Mouse (Mus musculus) limb, embryonic 14.5 days (tissue): ENCODE data around the gene Ifnar1. TPM values are rescaled to one million over a fixed set of nuclear protein-coding genes. Genes with fewer than 3 reads are reported as not detected.

Source experiments
- ATAC-seq: fragments of 200-750 bp; cut with Nextera tagmentation; 2 replicates; pipeline ENCODE4 v1.8.0; 2017; ENCODE audit warnings: low read depth, moderate number of reproducible peaks, moderate TSS enrichment; ENCODE audit not compliant: low FRiP score
- DNase-seq: peaks from one replicate; pipeline ENCODE4 v3.0.0-alpha.2; 2015; ENCODE audit warnings: low spot score
- H3K27ac ChIP-seq: fragments of 300-500 bp; sonication (generic); replicated peaks from 2 replicates; pipeline ENCODE4 v1.5.1; 2014; ENCODE audit warnings: low read depth, mild to moderate bottlenecking, low read length, moderate library complexity, mixed read lengths
- H3K27me3 ChIP-seq: fragments of 300-500 bp; sonication (generic); 2 replicates; pipeline ENCODE4 v1.6.1; 2014; ENCODE audit warnings: low read length, mixed read lengths; ENCODE audit not compliant: control insufficient read depth, insufficient read depth
- H3K36me3 ChIP-seq: fragments of 300-500 bp; sonication (generic); 2 replicates; pipeline ENCODE4 v1.6.1; 2014; ENCODE audit warnings: mild to moderate bottlenecking, low read length, moderate library complexity, mixed read lengths; ENCODE audit not compliant: control insufficient read depth, insufficient read depth
- H3K4me1 ChIP-seq: fragments of 300-500 bp; sonication (generic); 2 replicates; pipeline ENCODE4 v1.6.1; 2014; ENCODE audit warnings: antibody characterized with exemption, low read length, mixed read lengths; ENCODE audit not compliant: control insufficient read depth, insufficient read depth
- H3K4me2 ChIP-seq: fragments of 300-500 bp; sonication (generic); replicated peaks from 2 replicates; pipeline ENCODE4 v1.6.1; 2014; ENCODE audit warnings: low read depth, mild to moderate bottlenecking, low read length, moderate library complexity; ENCODE audit not compliant: severe bottlenecking
- H3K4me3 ChIP-seq: fragments of 300-500 bp; sonication (generic); replicated peaks from 2 replicates; pipeline ENCODE4 v1.5.1; 2014; ENCODE audit warnings: low read length
- H3K9ac ChIP-seq: fragments of 300-500 bp; sonication (generic); 2 replicates; pipeline ENCODE4 v1.6.1; 2014; ENCODE audit warnings: mild to moderate bottlenecking, low read depth, low read length, moderate library complexity; ENCODE audit not compliant: severe bottlenecking
- H3K9me3 ChIP-seq: fragments of 300-500 bp; sonication (generic); 2 replicates; pipeline ENCODE4 v1.6.1; 2016; ENCODE audit warnings: low read length; ENCODE audit not compliant: control insufficient read depth
- POLR2A ChIP-seq: fragments of 200-500 bp; IDR thresholded peaks from 2 replicates; pipeline ENCODE4 v1.8.0; 2012; ENCODE audit warnings: inconsistent platforms, mild to moderate bottlenecking, moderate library complexity, borderline replicate concordance; ENCODE audit not compliant: insufficient read depth, insufficient read length; ENCODE audit errors: extremely low read depth
- WGBS: fragments of 180-500 bp; shearing (Covaris S2); extraction: QIAGEN DNeasy Blood & Tissue Kit; methylation state at CpG from one replicate; pipeline ENCODE4 v1.1.7; 2014; 5-methylcytosine and 5-hydroxymethylcytosine counted together
- polyA plus RNA-seq, 2 experiments: library from polyadenylated mRNA; depleted of rRNA in 1 of 2; stranded (reverse) in 1 of 2; unstranded in 1 of 2; fragments of >200 nt; fragmentation: Nextera tagmentation in 1 of 2; extraction: Ambion mirVana in 1 of 2; gene quantifications; 2 replicates each; pipeline versions ENCODE4 v1.2.1 to v1.2.3; 2012 to 2014

Gene Ifnar1
- polyA plus RNA-seq, 2 experiments, result 45.3 to 53.7 TPM

- WGBS, result 40% methylated on average over 13 of the region's 13 CpGs
- no peaks in the 10 kb centered on the region for H3K27me3 ChIP-seq
- no peak overlapping the region for H3K27ac ChIP-seq
- H3K9ac ChIP-seq, result peak overlapping the region; percentile 55
- TF ChIP-seq POLR2A, result no peak
- H3K4me3 ChIP-seq, result peak overlapping the region; percentile 49
- no peak for ATAC-seq
- no peaks in the 10 kb centered on the region for H3K9me3 ChIP-seq
- DNase-seq, result no peak
- H3K4me1 ChIP-seq, result peaks cover 12% of the 10 kb centered on the region
- no peaks in the 10 kb centered on the region for H3K36me3 ChIP-seq
- peak overlapping the region; percentile 72 for H3K4me2 ChIP-seq
Measured at GRCm38 (mm10) chr16:91465505-91466240, 19.4 kb upstream of the Ifnar1 start.

DNA sequence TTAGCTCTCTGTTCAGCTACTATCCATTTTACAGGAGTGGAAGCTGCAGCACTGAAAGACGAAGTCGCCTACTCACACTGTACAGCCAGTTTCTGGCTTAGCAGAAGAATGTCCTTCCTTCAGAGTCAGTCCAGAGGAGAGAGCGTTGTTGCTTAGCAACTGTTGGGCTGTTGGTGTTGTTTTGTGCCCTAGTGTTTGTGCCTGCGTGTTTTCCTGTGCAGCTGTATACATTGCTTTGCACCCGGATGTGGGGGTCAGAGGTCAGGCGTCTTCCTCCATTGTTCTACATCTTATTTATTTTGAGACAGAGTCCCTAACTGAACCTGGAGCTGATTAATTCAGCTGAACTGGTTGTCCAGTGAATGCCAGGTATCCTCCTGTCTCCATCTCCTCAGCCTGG lies 18.5 kb upstream of the Ifnar1 start:
- WGBS, result 52% methylated on average over 6 of the region's 6 CpGs
- Histone ChIP-seq H3K27ac (no peak overlapping the region), H3K9me3 (no peaks in the 10 kb centered on the region), H3K36me3 (no peaks in the 10 kb centered on the region), H3K9ac (no peak overlapping the region), H3K4me3 (no peak overlapping the region), H3K4me2 (no peak overlapping the region), H3K4me1 (peaks cover 12% of the 10 kb centered on the region), H3K27me3 (no peaks in the 10 kb centered on the region)
- TF ChIP-seq POLR2A, result no peak
- no peak for ATAC-seq
- peak; percentile 33 for DNase-seq

GRCm38 (mm10) chr16:91470470-91470869 lies 14.6 kb upstream of the Ifnar1 start:
- DNase-seq, result no peak
- no peaks in the 10 kb centered on the region for H3K36me3 ChIP-seq

DNA sequence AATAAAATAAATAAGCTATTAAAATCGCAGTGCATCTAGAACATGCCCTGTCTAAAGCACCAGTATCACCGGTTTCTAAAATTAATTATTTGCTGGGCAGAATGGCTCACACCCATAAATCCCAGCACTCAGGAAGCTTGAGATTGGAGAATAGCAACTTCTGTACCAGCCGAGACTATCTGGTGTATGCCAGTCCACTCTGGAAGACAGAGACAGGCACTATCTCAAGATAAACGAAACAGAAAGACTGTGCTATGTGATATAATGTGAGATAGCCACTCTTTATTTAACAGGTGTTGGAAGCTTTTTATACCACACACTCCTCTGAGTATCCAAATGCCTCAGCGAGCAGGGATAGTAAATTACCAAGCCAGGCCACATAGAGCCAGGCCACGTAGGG lies 13.6 kb upstream of the Ifnar1 start:
- Histone ChIP-seq H3K4me3 (no peak overlapping the region), H3K4me2 (no peak overlapping the region), H3K27me3 (no peaks in the 10 kb centered on the region), H3K27ac (no peak overlapping the region), H3K4me1 (no peaks in the 10 kb centered on the region), H3K9me3 (no peaks in the 10 kb centered on the region), H3K9ac (no peak overlapping the region), H3K36me3 (no peaks in the 10 kb centered on the region)
- DNase-seq, result no peak
- ATAC-seq, result no peak
- no peak for TF ChIP-seq POLR2A
- 77% methylated on average over 6 of the region's 6 CpGs for WGBS

More at GRCm38 (mm10) chr16:91470470-91470869, 14.6 kb upstream of the Ifnar1 start:
- Histone ChIP-seq H3K4me2 (no peak overlapping the region), H3K9ac (no peak overlapping the region), H3K4me1 (0 out of 2 replicates have a peak, but pooled peaks cover 1% of the 10 kb centered on the region), H3K27me3 (no peaks in the 10 kb centered on the region), H3K27ac (no peak overlapping the region), H3K4me3 (no peak overlapping the region), H3K9me3 (no peaks in the 10 kb centered on the region)
- TF ChIP-seq POLR2A, result no peak
- ATAC-seq, result no peak
- 76% methylated on average over 3 of the region's 3 CpGs for WGBS

- 37% methylated on average over 7 of the region's 7 CpGs for WGBS
- H3K9ac ChIP-seq, result no peak overlapping the region
- no peak for DNase-seq
Measured at GRCm38 (mm10) chr16:91475753-91476152, 9.3 kb upstream of the Ifnar1 start.

More at GRCm38 (mm10) chr16:91475753-91476152, 9.3 kb upstream of the Ifnar1 start:
- Histone ChIP-seq H3K4me2 (no peak overlapping the region), H3K36me3 (no peaks in the 10 kb centered on the region), H3K27ac (no peak overlapping the region), H3K4me3 (no peak overlapping the region), H3K9me3 (no peaks in the 10 kb centered on the region), H3K27me3 (no peaks in the 10 kb centered on the region), H3K4me1 (no peaks in the 10 kb centered on the region)
- no peak for TF ChIP-seq POLR2A
- no peak for ATAC-seq
